Mouse (Mus musculus): Measurements from ENCODE around the gene Ncs1. TPM values are rescaled to one million over a fixed set of nuclear protein-coding genes. Genes with fewer than 3 reads are reported as not detected.
A peak's percentile ranks its signal among the peaks of the same experiment; 100 is the strongest.

The Ncs1 gene
- polyA plus RNA-seq, 1 experiment from 2014 or later, result 67.4 TPM

GRCm38 (mm10) chr2:31298814-31299213, 53.2 kb downstream of the Ncs1 start:
- Histone ChIP-seq H3K4me2 (peak overlapping the region; percentile 49; the same call in 1 of the 2 replicates), H3K4me1 (ENCODE audit: control insufficient read depth, insufficient read depth, low read length) (0 out of 2 replicates have a peak, but pooled peaks cover 3% of the 10 kb centered on the region), H3K9me3 (ENCODE audit: control insufficient read depth, low read length) (no peaks in the 10 kb centered on the region), H3K4me3 (ENCODE audit: low read depth, low read length) (no peak overlapping the region), H3K36me3 (ENCODE audit: control insufficient read depth, insufficient read depth, low read length) (no peaks in the 10 kb centered on the region), H3K27me3 (ENCODE audit: control insufficient read depth, insufficient read depth, low read length) (no peaks in the 10 kb centered on the region), H3K9ac (ENCODE audit: low read length) (no peak overlapping the region), H3K27ac (ENCODE audit: low read depth, low read length) (no peak overlapping the region)
- peak; percentile 14; the same call in 1 of the 2 replicates for ATAC-seq (ENCODE audit: low FRiP score)
- 41% methylated on average over 4 of the region's 4 CpGs for WGBS
- peak; percentile 87 for DNase-seq (ENCODE audit: low spot score, missing footprints)

GRCm38 (mm10) chr2:31299266-31299665, 53.6 kb downstream of the Ncs1 start:
- Histone ChIP-seq H3K27ac (ENCODE audit: low read depth, low read length) (no peak overlapping the region), H3K4me2 (no peak overlapping the region), H3K27me3 (ENCODE audit: control insufficient read depth, insufficient read depth, low read length) (no peaks in the 10 kb centered on the region), H3K9me3 (ENCODE audit: control insufficient read depth, low read length) (no peaks in the 10 kb centered on the region), H3K4me3 (ENCODE audit: low read depth, low read length) (no peak overlapping the region), H3K9ac (ENCODE audit: low read length) (no peak overlapping the region), H3K4me1 (ENCODE audit: control insufficient read depth, insufficient read depth, low read length) (0 out of 2 replicates have a peak, but pooled peaks cover 3% of the 10 kb centered on the region), H3K36me3 (ENCODE audit: control insufficient read depth, insufficient read depth, low read length) (no peaks in the 10 kb centered on the region)
- 32% methylated on average over 4 of the region's 4 CpGs for WGBS
- ATAC-seq (ENCODE audit: low FRiP score) (peak; percentile 22; the same call in 1 of the 2 replicates), DNase-seq (ENCODE audit: low spot score, missing footprints) (peak; percentile 98)

- Histone ChIP-seq H3K27me3 (ENCODE audit: control insufficient read depth, insufficient read depth, low read length) (no peaks in the 10 kb centered on the region), H3K9me3 (ENCODE audit: control insufficient read depth, low read length) (no peaks in the 10 kb centered on the region), H3K27ac (ENCODE audit: low read depth, low read length) (no peak overlapping the region), H3K4me3 (ENCODE audit: low read depth, low read length) (no peak overlapping the region), H3K4me1 (ENCODE audit: control insufficient read depth, insufficient read depth, low read length) (0 out of 2 replicates have a peak, but pooled peaks cover 3% of the 10 kb centered on the region), H3K4me2 (no peak overlapping the region), H3K9ac (ENCODE audit: low read length) (no peak overlapping the region), H3K36me3 (ENCODE audit: control insufficient read depth, insufficient read depth, low read length) (no peaks in the 10 kb centered on the region)
- DNase-seq (ENCODE audit: low spot score, missing footprints) (no peak), ATAC-seq (ENCODE audit: low FRiP score) (no peak)
- 76% methylated on average over 10 of the region's 10 CpGs for WGBS
Observed at GRCm38 (mm10) chr2:31299996-31300395, 54.4 kb downstream of the Ncs1 start.

- Histone ChIP-seq H3K27me3 (ENCODE audit: control insufficient read depth, insufficient read depth, low read length) (no peaks in the 10 kb centered on the region), H3K4me3 (ENCODE audit: low read depth, low read length) (no peak overlapping the region), H3K36me3 (ENCODE audit: control insufficient read depth, insufficient read depth, low read length) (no peaks in the 10 kb centered on the region), H3K9me3 (ENCODE audit: control insufficient read depth, low read length) (no peaks in the 10 kb centered on the region), H3K9ac (ENCODE audit: low read length) (no peak overlapping the region), H3K4me1 (ENCODE audit: control insufficient read depth, insufficient read depth, low read length) (0 out of 2 replicates have a peak, but pooled peaks cover 3% of the 10 kb centered on the region), H3K4me2 (no peak overlapping the region), H3K27ac (ENCODE audit: low read depth, low read length) (no peak overlapping the region)
- DNase-seq (ENCODE audit: low spot score, missing footprints) (no peak), ATAC-seq (ENCODE audit: low FRiP score) (no peak)
- WGBS, result 84% methylated on average over 9 of the region's 9 CpGs
Observed at GRCm38 (mm10) chr2:31303177-31303576, 57.6 kb downstream of the Ncs1 start.

- H3K4me2 ChIP-seq, result no peak overlapping the region
- WGBS, result 83% methylated on average over 9 of the region's 9 CpGs
- H3K36me3 ChIP-seq (ENCODE audit: control insufficient read depth, insufficient read depth, low read length), result no peaks in the 10 kb centered on the region
- no peak for ATAC-seq (ENCODE audit: low FRiP score)
- no peaks in the 10 kb centered on the region for H3K9me3 ChIP-seq (ENCODE audit: control insufficient read depth, low read length)
- no peaks in the 10 kb centered on the region for H3K27me3 ChIP-seq (ENCODE audit: control insufficient read depth, insufficient read depth, low read length)
- no peaks in the 10 kb centered on the region for H3K4me1 ChIP-seq (ENCODE audit: control insufficient read depth, insufficient read depth, low read length)
- H3K27ac ChIP-seq (ENCODE audit: low read depth, low read length), result no peak overlapping the region
- no peak overlapping the region for H3K4me3 ChIP-seq (ENCODE audit: low read depth, low read length)
- DNase-seq (ENCODE audit: low spot score, missing footprints), result no peak
- no peak overlapping the region for H3K9ac ChIP-seq (ENCODE audit: low read length)
Observed at GRCm38 (mm10) chr2:31304191-31304590, 58.6 kb downstream of the Ncs1 start.

- H3K9me3 ChIP-seq (ENCODE audit: control insufficient read depth, low read length), result no peaks in the 10 kb centered on the region
- no peaks in the 10 kb centered on the region for H3K36me3 ChIP-seq (ENCODE audit: control insufficient read depth, insufficient read depth, low read length)
- no peak overlapping the region for H3K27ac ChIP-seq (ENCODE audit: low read depth, low read length)
- no peaks in the 10 kb centered on the region for H3K27me3 ChIP-seq (ENCODE audit: control insufficient read depth, insufficient read depth, low read length)
- H3K4me1 ChIP-seq (ENCODE audit: control insufficient read depth, insufficient read depth, low read length), result no peaks in the 10 kb centered on the region
- no peak overlapping the region for H3K4me2 ChIP-seq
- ATAC-seq (ENCODE audit: low FRiP score), result no peak
- H3K9ac ChIP-seq (ENCODE audit: low read length), result no peak overlapping the region
- WGBS, result 79% methylated on average over 22 of the region's 22 CpGs
- peak; percentile 75 for DNase-seq (ENCODE audit: low spot score, missing footprints)
- H3K4me3 ChIP-seq (ENCODE audit: low read depth, low read length), result no peak overlapping the region
Observed at GRCm38 (mm10) chr2:31304801-31305665, 59.4 kb downstream of the Ncs1 start.

- Histone ChIP-seq H3K27ac (ENCODE audit: low read depth, low read length) (no peak overlapping the region), H3K9me3 (ENCODE audit: control insufficient read depth, low read length) (no peaks in the 10 kb centered on the region), H3K4me3 (ENCODE audit: low read depth, low read length) (no peak overlapping the region), H3K27me3 (ENCODE audit: control insufficient read depth, insufficient read depth, low read length) (no peaks in the 10 kb centered on the region), H3K9ac (ENCODE audit: low read length) (no peak overlapping the region), H3K4me1 (ENCODE audit: control insufficient read depth, insufficient read depth, low read length) (no peaks in the 10 kb centered on the region), H3K36me3 (ENCODE audit: control insufficient read depth, insufficient read depth, low read length) (no peaks in the 10 kb centered on the region), H3K4me2 (no peak overlapping the region)
- DNase-seq (ENCODE audit: low spot score, missing footprints), result peak; percentile 87
- ATAC-seq (ENCODE audit: low FRiP score), result no peak
- WGBS, result 41% methylated on average over 4 of the region's 4 CpGs
Observed at GRCm38 (mm10) chr2:31305684-31306083, 60.1 kb downstream of the Ncs1 start.

GRCm38 (mm10) chr2:31308257-31308656, 62.6 kb downstream of the Ncs1 start:
- no peaks in the 10 kb centered on the region for H3K36me3 ChIP-seq (ENCODE audit: control insufficient read depth, insufficient read depth, low read length)
- DNase-seq (ENCODE audit: low spot score, missing footprints) (no peak), ATAC-seq (ENCODE audit: low FRiP score) (no peak)
- H3K4me1 ChIP-seq (ENCODE audit: control insufficient read depth, insufficient read depth, low read length), result no peaks in the 10 kb centered on the region
- H3K4me3 ChIP-seq (ENCODE audit: low read depth, low read length), result no peak overlapping the region
- no peak overlapping the region for H3K4me2 ChIP-seq
- no peaks in the 10 kb centered on the region for H3K9me3 ChIP-seq (ENCODE audit: control insufficient read depth, low read length)
- no peak overlapping the region for H3K27ac ChIP-seq (ENCODE audit: low read depth, low read length)
- H3K9ac ChIP-seq (ENCODE audit: low read length), result no peak overlapping the region
- peaks cover 9% of the 10 kb centered on the region for H3K27me3 ChIP-seq (ENCODE audit: control insufficient read depth, insufficient read depth, low read length)
- WGBS, result 61% methylated on average over 4 of the region's 4 CpGs

- Histone ChIP-seq H3K27ac (ENCODE audit: low read depth, low read length) (no peak overlapping the region), H3K36me3 (ENCODE audit: control insufficient read depth, insufficient read depth, low read length) (no peaks in the 10 kb centered on the region), H3K4me1 (ENCODE audit: control insufficient read depth, insufficient read depth, low read length) (no peaks in the 10 kb centered on the region), H3K27me3 (ENCODE audit: control insufficient read depth, insufficient read depth, low read length) (peaks cover 22% of the 10 kb centered on the region), H3K4me2 (no peak overlapping the region), H3K9me3 (ENCODE audit: control insufficient read depth, low read length) (no peaks in the 10 kb centered on the region), H3K9ac (ENCODE audit: low read length) (no peak overlapping the region), H3K4me3 (ENCODE audit: low read depth, low read length) (no peak overlapping the region)
- ATAC-seq (ENCODE audit: low FRiP score), result no peak
- 71% methylated on average over 15 of the region's 15 CpGs for WGBS
- DNase-seq (ENCODE audit: low spot score, missing footprints), result no peak
Observed at GRCm38 (mm10) chr2:31309549-31309948, 63.9 kb downstream of the Ncs1 start.

Data from midbrain, embryonic 11.5 days (tissue).